Mouse (Mus musculus) lung, embryonic 15.5 days (tissue): ENCODE measurements around the gene 3110018I06Rik. TPM values are rescaled to one million over a fixed set of nuclear protein-coding genes. Genes with fewer than 3 reads are reported as not detected.

Experiments used
- ATAC-seq: fragments of 200-750 bp; cut with Nextera tagmentation; 2 replicates; pipeline ENCODE4 v1.8.0; 2017; ENCODE audit warnings: moderate number of reproducible peaks, borderline replicate concordance; ENCODE audit not compliant: low FRiP score, low TSS enrichment; ENCODE audit errors: extremely low read depth
- H3K27ac ChIP-seq: fragments of 300-500 bp; sonication (generic); 2 replicates; pipeline ENCODE4 v1.5.1; 2015; ENCODE audit warnings: moderate library complexity, mild to moderate bottlenecking, inconsistent platforms
- H3K27me3 ChIP-seq: fragments of 300-500 bp; sonication (generic); 2 replicates; pipeline ENCODE4 v1.6.1; 2015; ENCODE audit warnings: inconsistent platforms
- H3K36me3 ChIP-seq: fragments of 300-500 bp; sonication (generic); 2 replicates; pipeline ENCODE4 v1.6.1; 2015; ENCODE audit warnings: inconsistent platforms
- H3K4me1 ChIP-seq: fragments of 300-500 bp; sonication (generic); 2 replicates; pipeline ENCODE4 v1.6.1; 2015; ENCODE audit warnings: inconsistent platforms
- H3K4me2 ChIP-seq: fragments of 300-500 bp; sonication (generic); 2 replicates; pipeline ENCODE4 v1.6.1; 2015; ENCODE audit warnings: inconsistent platforms, mild to moderate bottlenecking, moderate library complexity
- H3K4me3 ChIP-seq: fragments of 300-500 bp; sonication (generic); 2 replicates; pipeline ENCODE4 v1.5.1; 2015; ENCODE audit warnings: mild to moderate bottlenecking, inconsistent platforms
- H3K9ac ChIP-seq: fragments of 300-500 bp; sonication (generic); 2 replicates; pipeline ENCODE4 v1.6.1; 2015; ENCODE audit warnings: inconsistent platforms
- H3K9me3 ChIP-seq: fragments of 300-500 bp; sonication (generic); 2 replicates; pipeline ENCODE4 v1.6.1; 2016; ENCODE audit warnings: inconsistent platforms
- WGBS: fragments of 180-500 bp; shearing (Covaris S2); methylation state at CpG from one replicate; pipeline ENCODE4 v1.1.7; 2015; 5-methylcytosine and 5-hydroxymethylcytosine counted together
- polyA plus RNA-seq: library from polyadenylated mRNA; unstranded; fragments of >200 nt; fragmentation: Nextera tagmentation; extraction: Ambion mirVana; gene quantifications from 2 replicates; pipeline ENCODE4 v1.2.1, GENCODE M21; 2015

3110018I06Rik gene
- not detected in 2 replicates for polyA plus RNA-seq

GRCm38 (mm10) chr12:107488371-107488770 lies at the start of gene 3110018I06Rik:
Gene 3110018I06Rik (plus strand): TSS chr12:107488632.
- no peak for ATAC-seq

GRCm38 (mm10) chr12:107444681-107445080 lies 43.8 kb upstream of the 3110018I06Rik start:
- no peak overlapping the region for H3K4me2 ChIP-seq
- H3K9ac ChIP-seq = no peak overlapping the region
- H3K27me3 ChIP-seq = no peaks in the 10 kb centered on the region
- no peak overlapping the region for H3K4me3 ChIP-seq
- no peaks in the 10 kb centered on the region for H3K9me3 ChIP-seq
- H3K4me1 ChIP-seq = no peaks in the 10 kb centered on the region
- 68% methylated on average over 7 of the region's 7 CpGs for WGBS
- H3K27ac ChIP-seq = no peak overlapping the region
- H3K36me3 ChIP-seq = no peaks in the 10 kb centered on the region
- ATAC-seq = no peak

More at GRCm38 (mm10) chr12:107488371-107488770, at the start of gene 3110018I06Rik:
- no peaks in the 10 kb centered on the region for H3K4me1 ChIP-seq
- no peak within 1 kb of the TSS for H3K4me2 ChIP-seq
- H3K4me3 ChIP-seq = no peak within 1 kb of the TSS
- no peak within 1 kb of the TSS for H3K27ac ChIP-seq
- H3K9ac ChIP-seq = no peak within 1 kb of the TSS
- H3K36me3 ChIP-seq = no peaks in the 10 kb centered on the region
- 81% methylated on average over 6 of the region's 6 CpGs for WGBS
- 0 out of 2 replicates have a peak, but pooled peaks cover 5% of the 10 kb centered on the region for H3K9me3 ChIP-seq
- H3K27me3 ChIP-seq = no peaks in the 10 kb centered on the region

GRCm38 (mm10) chr12:107457835-107458234 lies 30.6 kb upstream of the 3110018I06Rik start:
- Histone ChIP-seq H3K27me3 (no peaks in the 10 kb centered on the region), H3K4me3 (no peak overlapping the region), H3K9ac (no peak overlapping the region), H3K4me2 (no peak overlapping the region), H3K27ac (no peak overlapping the region), H3K4me1 (no peaks in the 10 kb centered on the region), H3K9me3 (no peaks in the 10 kb centered on the region), H3K36me3 (no peaks in the 10 kb centered on the region)
- WGBS = 53% methylated on average over 9 of the region's 9 CpGs
- ATAC-seq = no peak

- Histone ChIP-seq H3K27me3 (no peaks in the 10 kb centered on the region), H3K9ac (no peak overlapping the region), H3K9me3 (no peaks in the 10 kb centered on the region), H3K4me2 (no peak overlapping the region), H3K4me1 (no peaks in the 10 kb centered on the region), H3K4me3 (no peak overlapping the region), H3K36me3 (no peaks in the 10 kb centered on the region), H3K27ac (no peak overlapping the region)
- WGBS = 9% methylated on average over 5 of the region's 5 CpGs
- ATAC-seq = no peak
Observed at GRCm38 (mm10) chr12:107464731-107465130, 23.7 kb upstream of the 3110018I06Rik start.

- no peak overlapping the region for H3K4me3 ChIP-seq
- H3K27me3 ChIP-seq = no peaks in the 10 kb centered on the region
- 61% methylated on average over 12 of the region's 12 CpGs for WGBS
- no peaks in the 10 kb centered on the region for H3K36me3 ChIP-seq
- H3K27ac ChIP-seq = no peak overlapping the region
- H3K9me3 ChIP-seq = no peaks in the 10 kb centered on the region
- no peaks in the 10 kb centered on the region for H3K4me1 ChIP-seq
- H3K9ac ChIP-seq = no peak overlapping the region
- no peak overlapping the region for H3K4me2 ChIP-seq
- no peak for ATAC-seq
Observed at GRCm38 (mm10) chr12:107476441-107477291, 11.8 kb upstream of the 3110018I06Rik start.

GRCm38 (mm10) chr12:107479350-107479749 lies 9.1 kb upstream of the 3110018I06Rik start:
- Histone ChIP-seq H3K4me3 (no peak overlapping the region), H3K9ac (no peak overlapping the region), H3K27me3 (no peaks in the 10 kb centered on the region), H3K36me3 (no peaks in the 10 kb centered on the region), H3K27ac (no peak overlapping the region), H3K9me3 (no peaks in the 10 kb centered on the region), H3K4me2 (no peak overlapping the region), H3K4me1 (no peaks in the 10 kb centered on the region)
- 6% methylated on average over 3 of the region's 3 CpGs for WGBS
- ATAC-seq = no peak

GRCm38 (mm10) chr12:107483031-107483430 lies 5.4 kb upstream of the 3110018I06Rik start:
- WGBS = 70% methylated on average over 5 of the region's 5 CpGs
- H3K4me2 ChIP-seq = no peak overlapping the region
- no peak for ATAC-seq

GRCm38 (mm10) chr12:107491344-107491743 lies 2.9 kb downstream of the 3110018I06Rik start:
- ATAC-seq = no peak
- WGBS = 50% methylated on average over 1 of the region's 1 CpGs
- Histone ChIP-seq H3K4me1 (no peaks in the 10 kb centered on the region), H3K9ac (no peak overlapping the region), H3K9me3 (0 out of 2 replicates have a peak, but pooled peaks cover 5% of the 10 kb centered on the region), H3K27ac (no peak overlapping the region), H3K4me2 (no peak overlapping the region), H3K27me3 (no peaks in the 10 kb centered on the region), H3K36me3 (no peaks in the 10 kb centered on the region), H3K4me3 (no peak overlapping the region)

More at GRCm38 (mm10) chr12:107483031-107483430, 5.4 kb upstream of the 3110018I06Rik start:
- Histone ChIP-seq H3K9ac (no peak overlapping the region), H3K9me3 (0 out of 2 replicates have a peak, but pooled peaks cover 5% of the 10 kb centered on the region), H3K36me3 (no peaks in the 10 kb centered on the region), H3K27me3 (no peaks in the 10 kb centered on the region), H3K27ac (no peak overlapping the region), H3K4me1 (no peaks in the 10 kb centered on the region), H3K4me3 (no peak overlapping the region)

- Histone ChIP-seq H3K27me3 (no peaks in the 10 kb centered on the region), H3K9ac (no peak overlapping the region), H3K4me1 (no peaks in the 10 kb centered on the region), H3K9me3 (no peaks in the 10 kb centered on the region), H3K27ac (no peak overlapping the region), H3K4me2 (no peak overlapping the region), H3K36me3 (no peaks in the 10 kb centered on the region), H3K4me3 (no peak overlapping the region)
- ATAC-seq = no peak
- WGBS = 68% methylated on average over 5 of the region's 5 CpGs
Observed at GRCm38 (mm10) chr12:107496924-107497323, 8.5 kb downstream of the 3110018I06Rik start.

- no peak for ATAC-seq
- Histone ChIP-seq H3K36me3 (no peaks in the 10 kb centered on the region), H3K9me3 (no peaks in the 10 kb centered on the region), H3K9ac (no peak overlapping the region), H3K4me1 (0 out of 2 replicates have a peak, but pooled peaks cover 5% of the 10 kb centered on the region), H3K4me3 (no peak overlapping the region), H3K27me3 (peaks cover 54% of the 10 kb centered on the region), H3K27ac (no peak overlapping the region), H3K4me2 (no peak overlapping the region)
- 75% methylated on average over 9 of the region's 9 CpGs for WGBS
Observed at GRCm38 (mm10) chr12:107509661-107510237, 21.3 kb downstream of the 3110018I06Rik start.

GRCm38 (mm10) chr12:107511112-107511511 lies 22.7 kb downstream of the 3110018I06Rik start:
- no peak overlapping the region for H3K9ac ChIP-seq
- 0 out of 2 replicates have a peak, but pooled peaks cover 5% of the 10 kb centered on the region for H3K4me1 ChIP-seq
- WGBS = 60% methylated on average over 11 of the region's 11 CpGs
- peak; percentile 66; the same call in 1 of the 2 replicates for ATAC-seq
- H3K27ac ChIP-seq = no peak overlapping the region
- no peaks in the 10 kb centered on the region for H3K36me3 ChIP-seq
- H3K27me3 ChIP-seq = peaks cover 64% of the 10 kb centered on the region
- no peaks in the 10 kb centered on the region for H3K9me3 ChIP-seq
- no peak overlapping the region for H3K4me3 ChIP-seq
- H3K4me2 ChIP-seq = no peak overlapping the region
